Mouse (Mus musculus) limb, embryonic 11.5 days (tissue): ENCODE data around the gene Neil1. TPM values are rescaled to one million over a fixed set of nuclear protein-coding genes. Genes with fewer than 3 reads are reported as not detected.

Experiments
- ATAC-seq: fragments of 200-750 bp; cut with Nextera tagmentation; 2 replicates; pipeline ENCODE4 v1.8.0; 2017; ENCODE audit warnings: low read depth; ENCODE audit not compliant: insufficient number of reproducible peaks, low FRiP score, low TSS enrichment
- DNase-seq: peaks from one replicate; pipeline ENCODE4 v3.0.0-alpha.2; 2015; ENCODE audit warnings: low spot score
- H3K27ac ChIP-seq: fragments of 300-500 bp; sonication (generic); replicated peaks from 2 replicates; pipeline ENCODE4 v1.5.1; 2014; ENCODE audit warnings: low read depth, mild to moderate bottlenecking, low read length
- H3K27me3 ChIP-seq: fragments of 300-500 bp; sonication (generic); 2 replicates; pipeline ENCODE4 v1.6.1; 2014; ENCODE audit warnings: mild to moderate bottlenecking, low read length, mixed read lengths; ENCODE audit not compliant: control insufficient read depth, insufficient read depth
- H3K36me3 ChIP-seq: fragments of 300-500 bp; sonication (generic); 2 replicates; pipeline ENCODE4 v1.6.1; 2014; ENCODE audit warnings: mild to moderate bottlenecking, low read length, moderate library complexity, mixed read lengths; ENCODE audit not compliant: control insufficient read depth, insufficient read depth
- H3K4me1 ChIP-seq: fragments of 300-500 bp; sonication (generic); 2 replicates; pipeline ENCODE4 v1.6.1; 2014; ENCODE audit warnings: low read length, mixed read lengths; ENCODE audit not compliant: control insufficient read depth, insufficient read depth
- H3K4me2 ChIP-seq: fragments of 300-500 bp; sonication (generic); 2 replicates; pipeline ENCODE4 v1.6.1; 2014; ENCODE audit warnings: low read depth, mild to moderate bottlenecking, moderate library complexity; ENCODE audit not compliant: severe bottlenecking
- H3K4me3 ChIP-seq: fragments of 300-500 bp; sonication (generic); 2 replicates; pipeline ENCODE4 v1.5.1; 2014; ENCODE audit warnings: low read depth, low read length
- H3K9ac ChIP-seq: fragments of 300-500 bp; sonication (generic); 2 replicates; pipeline ENCODE4 v1.6.1; 2014; ENCODE audit warnings: mild to moderate bottlenecking, low read length
- H3K9me3 ChIP-seq: fragments of 300-500 bp; sonication (generic); 2 replicates; pipeline ENCODE4 v1.6.1; 2016; ENCODE audit warnings: low read length; ENCODE audit not compliant: control insufficient read depth
- WGBS: fragments of 180-500 bp; shearing (Covaris S2); extraction: QIAGEN DNeasy Blood & Tissue Kit; methylation state at CpG from one replicate; pipeline ENCODE4 v1.1.7; 2014; 5-methylcytosine and 5-hydroxymethylcytosine counted together
- polyA plus RNA-seq: library from polyadenylated mRNA; unstranded; fragments of >200 nt; fragmentation: Nextera tagmentation; extraction: Ambion mirVana; gene quantifications from 2 replicates; pipeline ENCODE4 v1.2.1, GENCODE M21; 2014

Gene Neil1
- polyA plus RNA-seq, 1 experiment from 2014 or later = 6.2 TPM

DNA sequence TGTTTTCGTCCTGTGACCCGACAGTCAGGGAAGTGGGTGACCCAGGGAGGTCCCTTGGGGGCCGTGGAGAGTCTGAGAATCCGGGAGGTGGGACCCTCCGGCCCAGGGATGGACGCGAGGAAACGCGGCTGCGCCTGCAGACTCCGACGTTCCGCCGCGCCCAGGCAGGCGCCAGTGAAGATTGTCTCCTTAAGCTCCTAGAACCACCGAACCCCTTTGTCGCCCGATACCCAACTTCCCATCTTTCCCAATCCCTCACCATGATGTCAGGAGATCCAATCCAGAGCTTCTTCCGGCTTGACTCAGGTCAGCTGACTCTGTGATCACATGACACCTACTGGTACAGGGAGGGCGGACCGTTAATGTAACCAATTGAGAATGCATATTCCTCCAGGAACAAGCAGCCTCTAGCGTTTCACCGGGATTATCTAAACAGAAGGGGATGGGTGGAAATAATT lies 9.9 kb upstream of the Neil1 start, which contains the start of gene Commd4:
Gene Commd4 (minus strand): TSS at position 319 of the 458 bp plus-strand sequence.
- Histone ChIP-seq H3K9me3 (no peaks in the 10 kb centered on the region), H3K4me3 (peak within 1 kb of the TSS; percentile 74), H3K27me3 (no peaks in the 10 kb centered on the region), H3K36me3 (no peaks in the 10 kb centered on the region), H3K9ac (peak within 1 kb of the TSS; percentile 69), H3K4me2 (peak within 1 kb of the TSS; percentile 91), H3K27ac (no peak within 1 kb of the TSS), H3K4me1 (no peaks in the 10 kb centered on the region; the same call in 1 of the 2 replicates)
- under 1% methylated on average over 24 of the region's 24 CpGs for WGBS
- peak; percentile 94 for DNase-seq
- ATAC-seq = peak; percentile 71; the same call in 1 of the 2 replicates

GRCm38 (mm10) chr9:57157499-57157898 lies 9.4 kb upstream of the Neil1 start:
- WGBS = 38% methylated on average over 13 of the region's 13 CpGs
- no peaks in the 10 kb centered on the region for H3K9me3 ChIP-seq
- no peak for DNase-seq
- H3K4me1 ChIP-seq = no peaks in the 10 kb centered on the region; the same call in 1 of the 2 replicates
- peak overlapping the region; percentile 91 for H3K4me2 ChIP-seq
- H3K9ac ChIP-seq = peak overlapping the region; percentile 69
- no peaks in the 10 kb centered on the region for H3K27me3 ChIP-seq
- H3K27ac ChIP-seq = no peak overlapping the region
- no peak for ATAC-seq
- H3K36me3 ChIP-seq = no peaks in the 10 kb centered on the region
- H3K4me3 ChIP-seq = peak overlapping the region; percentile 74

GRCm38 (mm10) chr9:57156823-57157222 lies 8.7 kb upstream of the Neil1 start:
- DNase-seq (no peak), ATAC-seq (no peak)
- Histone ChIP-seq H3K4me3 (no peak overlapping the region), H3K4me1 (no peaks in the 10 kb centered on the region; the same call in 1 of the 2 replicates), H3K36me3 (no peaks in the 10 kb centered on the region), H3K27ac (no peak overlapping the region), H3K4me2 (no peak overlapping the region), H3K9me3 (no peaks in the 10 kb centered on the region), H3K9ac (no peak overlapping the region), H3K27me3 (no peaks in the 10 kb centered on the region)
- 86% methylated on average over 8 of the region's 8 CpGs for WGBS

DNA sequence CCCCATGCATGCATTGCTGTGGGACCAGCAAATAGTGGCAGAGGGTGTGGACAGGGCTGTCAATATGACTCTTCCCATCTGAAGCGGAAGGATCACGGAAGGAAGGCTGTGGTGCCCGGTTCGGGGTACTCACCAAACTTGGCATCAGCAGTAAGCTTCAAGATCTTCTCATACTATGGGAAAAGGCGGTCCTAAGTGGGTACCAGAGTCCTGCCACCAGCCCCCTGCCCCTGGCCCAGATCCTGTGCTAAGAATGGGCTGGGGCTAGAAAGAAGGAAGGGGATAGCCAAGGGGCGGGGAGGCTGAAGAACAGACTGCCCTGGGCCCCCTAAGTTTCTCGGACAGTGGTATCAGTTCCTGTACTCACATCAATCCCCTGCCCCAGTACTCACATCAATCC lies 8.3 kb upstream of the Neil1 start:
- ATAC-seq = no peak
- no peak overlapping the region for H3K4me2 ChIP-seq
- no peak overlapping the region for H3K4me3 ChIP-seq
- no peaks in the 10 kb centered on the region for H3K9me3 ChIP-seq
- 96% methylated on average over 7 of the region's 7 CpGs for WGBS
- H3K36me3 ChIP-seq = no peaks in the 10 kb centered on the region
- no peak overlapping the region for H3K27ac ChIP-seq
- no peaks in the 10 kb centered on the region for H3K27me3 ChIP-seq
- DNase-seq = no peak
- H3K4me1 ChIP-seq = no peaks in the 10 kb centered on the region; the same call in 1 of the 2 replicates
- H3K9ac ChIP-seq = no peak overlapping the region

DNA sequence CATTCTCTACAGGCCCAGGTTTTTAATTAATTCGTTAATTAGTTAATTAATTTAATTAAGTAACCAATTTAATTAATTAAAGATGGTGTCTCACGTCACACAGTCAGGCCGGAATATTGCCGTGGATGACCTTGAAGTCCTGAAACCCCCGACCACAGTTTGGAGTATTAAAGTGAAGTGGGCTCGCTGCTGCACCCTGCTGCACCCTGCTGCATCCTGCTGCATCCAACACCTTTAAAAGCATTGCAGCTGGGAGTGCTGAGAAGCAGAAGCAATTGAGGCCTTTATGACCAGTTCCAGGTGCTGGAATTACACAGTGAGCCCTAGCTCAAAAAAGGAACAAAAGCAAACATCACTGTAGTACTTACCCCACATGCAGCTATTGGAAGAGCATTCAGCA lies 4.2 kb upstream of the Neil1 start:
- Histone ChIP-seq H3K4me1 (peaks cover 5% of the 10 kb centered on the region), H3K27me3 (no peaks in the 10 kb centered on the region), H3K9ac (no peak overlapping the region), H3K4me3 (no peak overlapping the region), H3K36me3 (no peaks in the 10 kb centered on the region), H3K9me3 (no peaks in the 10 kb centered on the region), H3K4me2 (no peak overlapping the region), H3K27ac (no peak overlapping the region)
- ATAC-seq (no peak), DNase-seq (no peak)
- 35% methylated on average over 6 of the region's 6 CpGs for WGBS

- WGBS = 80% methylated on average over 5 of the region's 5 CpGs
- H3K27me3 ChIP-seq = no peaks in the 10 kb centered on the region
- H3K27ac ChIP-seq = no peak overlapping the region
- no peaks in the 10 kb centered on the region for H3K9me3 ChIP-seq
- ATAC-seq = no peak
- no peaks in the 10 kb centered on the region for H3K36me3 ChIP-seq
- no peak overlapping the region for H3K9ac ChIP-seq
- no peak overlapping the region for H3K4me2 ChIP-seq
- no peak overlapping the region for H3K4me3 ChIP-seq
- peaks cover 5% of the 10 kb centered on the region for H3K4me1 ChIP-seq
- no peak for DNase-seq
Observed at GRCm38 (mm10) chr9:57150192-57150591, 2.1 kb upstream of the Neil1 start.

- Histone ChIP-seq H3K27ac (no peak overlapping the region), H3K4me3 (peak overlapping the region; percentile 50; the same call in 1 of the 2 replicates), H3K9ac (peak overlapping the region; percentile 75; the same call in 1 of the 2 replicates), H3K4me2 (peak overlapping the region; percentile 85), H3K9me3 (no peaks in the 10 kb centered on the region), H3K36me3 (no peaks in the 10 kb centered on the region), H3K4me1 (peaks cover 5% of the 10 kb centered on the region), H3K27me3 (no peaks in the 10 kb centered on the region)
- ATAC-seq = no peak
- DNase-seq = no peak
- WGBS = 73% methylated on average over 6 of the region's 6 CpGs
Observed at GRCm38 (mm10) chr9:57149021-57149420, 916 bp upstream of the Neil1 start.

- Histone ChIP-seq H3K27ac (peak overlapping the region; percentile 76), H3K4me3 (peak overlapping the region; percentile 50), H3K4me1 (peaks cover 5% of the 10 kb centered on the region), H3K9ac (peak overlapping the region; percentile 75), H3K27me3 (no peaks in the 10 kb centered on the region), H3K9me3 (no peaks in the 10 kb centered on the region), H3K36me3 (no peaks in the 10 kb centered on the region), H3K4me2 (peak overlapping the region; percentile 85)
- 8% methylated on average over 19 of the region's 19 CpGs for WGBS
- ATAC-seq (no peak), DNase-seq (no peak)
Observed at GRCm38 (mm10) chr9:57147205-57148143, 631 bp downstream of the Neil1 start.
